Mouse (Mus musculus) CH12.LX (cell line): ENCODE measurements around the gene Trpc5.

Experiments used
- CTCF ChIP-seq, 2 experiments: IDR thresholded peaks in 1 of 2; conservative IDR thresholded peaks in 1 of 2; 2 replicates each; pipeline ENCODE4 v1.5.1; 2011 to 2012; ENCODE audit warnings: low read depth in 2 of 2, low read length in 2 of 2, improper control_type of control experiment in 1 of 2, inconsistent platforms in 1 of 2, mild to moderate bottlenecking in 1 of 2, moderate library complexity in 1 of 2
- EP300 ChIP-seq: IDR thresholded peaks from 2 replicates; pipeline ENCODE4 v1.6.1; 2011; ENCODE audit warnings: low read length, improper control_type of control experiment
- ETS1 ChIP-seq: conservative IDR thresholded peaks from 2 replicates; pipeline ENCODE4 v1.6.1; 2012; ENCODE audit warnings: low read depth, mild to moderate bottlenecking, inconsistent platforms, low read length, improper control_type of control experiment, moderate library complexity
- HCFC1 ChIP-seq: IDR thresholded peaks from 2 replicates; pipeline ENCODE4 v1.6.1; 2012; ENCODE audit warnings: low read depth, mild to moderate bottlenecking, inconsistent platforms, low read length, improper control_type of control experiment
- JUN ChIP-seq: IDR thresholded peaks from 2 replicates; pipeline ENCODE4 v1.6.1; 2011; ENCODE audit warnings: low read depth, mild to moderate bottlenecking, low read length, improper control_type of control experiment, moderate library complexity; ENCODE audit not compliant: insufficient read depth
- MAX ChIP-seq: IDR thresholded peaks from 2 replicates; pipeline ENCODE4 v1.6.1; 2011; ENCODE audit warnings: low read length, improper control_type of control experiment
- MEF2A ChIP-seq: IDR thresholded peaks from 2 replicates; pipeline ENCODE4 v1.6.1; 2014; ENCODE audit warnings: low read depth, mild to moderate bottlenecking, inconsistent platforms, low read length, improper control_type of control experiment, borderline replicate concordance
- MXI1 ChIP-seq: IDR thresholded peaks from 2 replicates; pipeline ENCODE4 v1.6.1; 2011; ENCODE audit warnings: mild to moderate bottlenecking, low read depth, low read length, improper control_type of control experiment
- MYC ChIP-seq: IDR thresholded peaks from 2 replicates; pipeline ENCODE4 v1.6.1; 2011; ENCODE audit warnings: low read depth, mild to moderate bottlenecking, improper control_type of control experiment, low read length
- POLR2A ChIP-seq: IDR thresholded peaks from 2 replicates; pipeline ENCODE4 v1.6.1; 2011; ENCODE audit warnings: low read depth, mild to moderate bottlenecking, improper control_type of control experiment, low read length
- SIN3A ChIP-seq: IDR thresholded peaks from 2 replicates; pipeline ENCODE4 v1.6.1; 2012; ENCODE audit warnings: low read length, improper control_type of control experiment, inconsistent platforms
- ZC3H11A ChIP-seq: IDR thresholded peaks from 2 replicates; pipeline ENCODE4 v1.6.1; 2012; ENCODE audit warnings: low read depth, mild to moderate bottlenecking, inconsistent platforms, low read length, improper control_type of control experiment

DNA sequence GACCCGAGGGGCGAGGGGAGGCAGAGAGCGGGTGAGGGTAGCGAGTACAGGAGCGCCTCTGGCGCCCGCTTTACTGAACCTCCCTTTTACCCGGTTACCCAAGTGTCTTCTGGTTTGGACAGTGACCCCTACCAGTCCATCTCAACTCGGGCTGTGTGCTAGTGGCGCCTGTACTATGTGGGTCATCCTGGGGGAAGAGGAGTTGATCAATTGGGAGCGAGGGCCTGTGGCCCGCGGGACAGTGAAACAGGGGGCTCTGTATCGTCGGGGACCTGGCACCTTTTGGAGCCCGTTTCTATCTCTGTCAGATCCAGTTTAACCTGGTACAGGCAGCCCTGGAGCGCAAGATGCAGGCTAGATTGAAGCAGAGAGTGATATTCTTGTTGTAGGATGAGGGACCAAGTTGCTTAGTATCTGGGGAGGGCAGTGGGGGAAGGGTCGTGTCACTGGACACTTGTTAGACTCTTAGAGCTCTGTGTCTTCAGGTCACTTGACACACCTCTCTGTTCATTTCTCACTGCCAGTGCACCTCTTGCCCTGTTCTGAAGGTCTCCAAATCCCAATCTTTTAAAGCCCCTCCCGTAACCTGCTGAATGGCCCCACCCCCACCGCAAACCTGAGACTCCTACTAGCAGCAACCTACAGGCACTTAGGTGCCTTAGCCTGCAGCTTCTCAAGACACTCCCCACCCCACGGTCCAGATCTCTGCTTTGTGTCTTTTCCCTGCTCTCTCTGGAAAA lies 1.3 kb upstream of the Trpc5 start:
- TF ChIP-seq MEF2A (no peak), ETS1 (no peak), MAX (no peak), CTCF (conservative IDR thresholded peaks at IDR 0.05 in 1 of 2, IDR thresholded peaks at IDR 0.05 in 1 of 2; ENCODE audit: low read depth in 2 of 2, low read length in 2 of 2) (no peak), EP300 (no peak), SIN3A (no peak), ZC3H11A (no peak), MYC (no peak), POLR2A (no peak), JUN (no peak), MXI1 (no peak), HCFC1 (no peak)
